Mouse (Mus musculus): ENCODE measurements around the gene Guk1.
"Not testable (repeated sequence)": the region's sequence is repeated elsewhere in the genome, so short reads cannot be mapped to it uniquely, and the experiment has no call there.

The Guk1 gene

DNA sequence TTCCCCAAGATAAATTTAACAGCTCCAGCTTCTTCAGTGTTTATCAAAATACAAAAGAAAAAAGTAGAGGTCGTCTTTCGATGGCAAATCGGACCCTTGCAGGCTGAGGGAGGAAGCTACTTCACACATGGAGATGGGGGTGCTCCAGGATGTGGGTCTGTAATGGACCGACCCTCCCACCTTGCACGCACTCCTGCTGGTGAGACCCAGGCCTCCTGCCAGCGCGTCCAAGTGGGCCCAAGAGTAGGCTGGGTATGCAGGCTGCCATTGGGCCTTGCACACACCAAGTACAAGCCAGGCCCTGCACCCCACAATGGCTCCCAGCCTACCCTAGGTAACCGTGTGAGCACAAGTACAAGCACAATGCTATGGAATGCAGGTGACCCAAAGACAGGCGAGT lies 19.5 kb upstream of the Guk1 start:
- DNase-seq (ENCODE audit: low spot score in 2 of 2): not testable (repeated sequence)

DNA sequence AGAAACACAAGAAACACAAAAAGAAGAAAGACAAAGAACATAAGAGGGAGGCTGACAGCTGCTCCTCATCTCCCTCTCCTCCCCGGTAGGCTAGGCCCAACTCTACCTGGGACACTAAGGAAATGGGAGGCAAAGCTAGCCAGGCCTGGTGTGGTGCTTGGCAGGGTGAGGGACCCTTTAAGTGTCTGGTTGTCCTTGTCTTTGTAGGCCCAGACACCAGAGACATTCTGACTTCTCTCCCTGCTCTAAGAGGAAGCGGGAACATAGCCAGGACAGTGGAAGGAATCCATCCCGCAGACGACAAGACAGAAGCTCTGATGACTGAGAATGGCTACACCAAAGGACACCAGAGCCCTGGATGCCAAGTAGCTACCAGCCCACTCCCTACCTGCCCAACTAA lies 18.0 kb upstream of the Guk1 start:
- DNase-seq (ENCODE audit: low spot score in 2 of 2): no peak

DNA sequence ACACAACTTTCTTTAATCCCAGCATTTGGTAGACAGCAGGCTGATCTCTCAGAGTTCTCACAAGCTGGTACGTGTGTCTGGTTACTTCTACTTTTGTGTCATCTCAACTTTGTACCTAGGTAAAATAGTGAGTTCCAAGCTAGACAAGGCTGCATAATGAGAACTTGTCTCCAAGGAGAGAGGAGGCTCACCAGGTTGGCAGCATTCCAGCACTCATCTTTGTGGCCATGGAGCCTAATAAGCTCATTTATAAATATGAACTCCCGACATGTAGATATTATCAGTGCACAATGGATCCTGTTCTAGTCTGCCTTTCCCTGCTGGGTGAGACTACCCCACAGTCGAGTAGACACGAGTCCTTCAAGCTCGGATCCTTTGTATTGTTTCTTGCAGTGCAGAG lies 17.6 kb upstream of the Guk1 start:
- DNase-seq (ENCODE audit: low spot score in 2 of 2): no peak

DNA sequence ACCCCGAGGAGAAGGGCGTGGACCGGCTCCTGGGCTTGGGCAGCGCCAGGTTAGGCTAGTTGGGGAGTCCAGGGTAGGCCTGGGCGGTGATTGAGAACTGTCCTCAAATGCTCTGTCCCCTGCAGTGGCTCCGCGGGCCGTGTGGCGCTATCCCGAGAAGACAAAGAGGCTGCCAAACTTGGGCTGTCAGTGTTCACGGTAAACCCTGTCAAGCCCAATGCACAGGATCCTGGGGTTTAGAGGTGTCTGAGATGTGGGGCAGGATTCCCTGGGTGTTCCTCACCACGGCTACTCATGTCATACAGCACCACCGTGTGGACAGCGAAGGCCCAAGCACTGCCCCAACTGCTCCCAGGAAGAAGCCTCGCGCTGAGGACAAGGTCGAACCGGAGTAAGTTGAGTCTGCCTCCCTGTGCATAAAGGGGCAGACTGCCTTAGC lies 17.0 kb upstream of the Guk1 start:
- DNase-seq (ENCODE audit: low spot score in 2 of 2): peak in 1 of 2 experiments; percentile 49

DNA sequence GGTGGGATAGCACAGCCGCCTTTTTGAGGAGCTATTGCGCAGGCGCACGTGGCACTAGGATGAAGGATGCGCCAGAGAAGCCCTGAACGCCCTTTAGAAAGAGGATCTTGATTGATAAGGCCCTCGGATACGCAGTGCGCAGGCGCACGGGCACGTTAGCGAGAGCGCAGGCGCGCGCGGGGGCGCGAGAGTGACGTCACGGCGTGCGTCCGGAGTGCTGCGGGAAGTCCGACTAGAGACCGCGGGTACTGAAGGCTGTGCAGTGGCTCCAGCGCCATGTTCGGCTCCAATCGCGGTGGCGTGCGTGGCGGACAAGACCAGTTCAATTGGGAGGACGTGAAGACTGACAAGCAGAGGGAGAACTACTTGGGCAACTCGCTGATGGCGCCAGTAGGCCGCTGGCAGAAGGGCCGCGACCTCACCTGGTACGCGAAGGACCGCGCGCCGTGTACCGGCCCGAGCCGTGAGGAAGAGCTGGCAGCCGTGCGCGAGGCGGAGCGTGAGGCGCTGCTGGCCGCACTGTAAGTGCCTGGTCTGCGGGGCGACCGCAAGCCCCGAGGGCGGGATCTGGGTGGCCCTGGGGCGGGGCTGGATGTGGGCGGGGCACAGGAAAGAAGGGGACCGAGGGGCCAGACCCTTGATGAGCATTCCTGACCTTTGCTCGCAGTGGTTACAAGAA lies 16.3 kb upstream of the Guk1 start, which contains the start of gene 2310033P09Rik:
2310033P09Rik (plus strand) TSS at position 169 of the 679 bp plus-strand sequence.
- peak; percentile 93 to 94 for DNase-seq (ENCODE audit: low spot score in 2 of 2)

- DNase-seq (ENCODE audit: low spot score in 2 of 2): peak; percentile 82 to 86
Observed at GRCm38 (mm10) chr11:59202081-59202995, 10.3 kb upstream of the Guk1 start, which contains the start of gene Mrpl55. Mrpl55 (plus strand) TSS chr11:59202486.

- DNase-seq (ENCODE audit: low spot score in 2 of 2): no peak
Observed at GRCm38 (mm10) chr11:59201216-59202002, 9.4 kb upstream of the Guk1 start.

- no peak for DNase-seq (ENCODE audit: low spot score in 2 of 2)
Observed at GRCm38 (mm10) chr11:59196230-59196629, 4.2 kb upstream of the Guk1 start.

GRCm38 (mm10) chr11:59191231-59192058 lies 567 bp downstream of the Guk1 start:
- DNase-seq (ENCODE audit: low spot score in 2 of 2): peak; percentile 86 to 87

DNA sequence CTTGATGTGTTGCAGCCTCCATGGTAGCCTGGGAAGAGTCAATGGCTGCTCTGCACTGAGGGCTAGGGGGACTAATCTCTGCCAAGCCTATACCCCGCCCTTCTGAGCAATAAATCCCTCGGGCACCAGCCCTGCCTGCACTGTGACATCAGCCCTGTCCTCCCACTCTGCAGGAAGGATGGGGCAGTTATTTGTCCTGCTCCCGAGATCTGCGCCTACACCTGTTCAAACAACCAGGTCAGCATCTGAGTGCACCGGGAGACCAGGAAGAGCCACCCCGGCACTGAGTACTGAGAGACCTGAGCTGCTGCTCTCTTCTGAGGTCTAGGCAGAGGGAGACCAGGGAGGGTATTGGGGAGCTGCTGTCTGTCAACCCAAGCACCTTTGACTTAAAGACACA lies 4.3 kb downstream of the Guk1 start:
- no peak for DNase-seq (ENCODE audit: low spot score in 2 of 2)

DNA sequence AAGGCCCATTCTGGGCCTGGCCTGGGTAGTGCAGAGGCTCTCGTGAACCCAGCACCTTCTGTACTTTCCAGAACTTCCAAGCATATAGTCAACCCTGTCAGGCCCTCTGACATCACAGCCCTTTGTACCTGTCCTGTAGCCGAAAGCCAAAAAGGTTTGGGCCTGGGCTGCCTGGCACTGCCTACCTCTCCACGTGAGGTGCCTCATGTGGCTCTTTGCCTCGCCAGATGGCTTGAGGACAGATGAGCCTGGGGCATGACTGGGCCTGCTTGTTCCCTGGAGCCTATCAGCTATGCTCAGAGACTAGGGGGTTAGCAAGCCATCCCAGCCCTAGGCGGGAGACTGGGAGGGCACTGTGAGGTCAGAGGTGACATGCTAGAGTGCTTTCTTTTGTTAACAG lies 6.5 kb downstream of the Guk1 start:
- DNase-seq (ENCODE audit: low spot score in 2 of 2): no peak

GRCm38 (mm10) chr11:59183821-59184220 lies 8.2 kb downstream of the Guk1 start:
- peak in 1 of 2 experiments; percentile 48 for DNase-seq (ENCODE audit: low spot score in 2 of 2)

DNA sequence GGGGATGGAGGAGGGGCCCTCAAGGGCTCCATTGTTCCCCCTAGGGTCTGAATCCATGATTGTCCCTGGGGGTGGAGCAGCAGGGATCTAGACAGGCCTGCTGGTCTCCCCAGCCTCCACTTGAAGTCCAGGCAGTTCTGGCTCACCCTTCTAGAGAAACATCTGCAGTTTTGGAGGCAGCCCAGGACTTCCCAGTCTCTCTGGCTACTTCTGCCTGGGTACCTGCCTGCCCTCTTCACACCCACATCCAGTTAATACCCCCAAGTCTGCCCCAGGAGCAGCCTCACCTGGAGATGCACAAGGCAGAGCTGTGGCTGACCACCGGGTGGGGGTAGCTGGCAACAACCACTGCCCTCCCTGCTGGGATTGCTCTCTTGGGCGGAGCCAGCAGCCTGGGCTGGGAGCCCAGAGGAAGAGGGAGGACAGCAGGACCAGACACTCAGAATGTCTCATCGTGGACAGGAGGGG lies 9.1 kb downstream of the Guk1 start, which contains the start of gene Gjc2:
Gjc2 (minus strand) TSS at position 350 of the 468 bp plus-strand sequence.
- no peak for DNase-seq (ENCODE audit: low spot score in 2 of 2)

GRCm38 (mm10) chr11:59176921-59177320 lies 15.1 kb downstream of the Guk1 start:
- DNase-seq (ENCODE audit: low spot score in 2 of 2): no peak

DNA sequence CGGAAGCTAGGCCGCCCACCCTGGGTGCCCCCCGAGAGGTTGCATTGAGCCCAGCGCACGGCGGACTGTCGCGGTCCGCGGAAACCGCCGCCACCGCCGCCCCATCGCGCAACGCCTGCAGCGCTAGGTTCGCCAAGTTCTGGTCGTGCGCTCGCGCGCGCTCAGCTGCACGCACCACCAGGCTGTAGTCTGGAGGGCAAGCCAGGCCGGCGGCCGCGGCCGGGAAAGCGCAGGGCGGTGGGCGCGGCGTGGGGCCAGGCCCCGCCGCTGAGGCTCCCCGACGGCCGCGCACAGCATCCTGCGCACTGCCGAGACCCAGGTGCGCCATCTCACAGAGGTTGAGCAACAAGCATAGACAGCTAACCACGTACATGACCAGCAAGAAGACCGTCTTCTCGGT lies 15.5 kb downstream of the Guk1 start:
- no peak for DNase-seq (ENCODE audit: low spot score in 2 of 2)

DNA sequence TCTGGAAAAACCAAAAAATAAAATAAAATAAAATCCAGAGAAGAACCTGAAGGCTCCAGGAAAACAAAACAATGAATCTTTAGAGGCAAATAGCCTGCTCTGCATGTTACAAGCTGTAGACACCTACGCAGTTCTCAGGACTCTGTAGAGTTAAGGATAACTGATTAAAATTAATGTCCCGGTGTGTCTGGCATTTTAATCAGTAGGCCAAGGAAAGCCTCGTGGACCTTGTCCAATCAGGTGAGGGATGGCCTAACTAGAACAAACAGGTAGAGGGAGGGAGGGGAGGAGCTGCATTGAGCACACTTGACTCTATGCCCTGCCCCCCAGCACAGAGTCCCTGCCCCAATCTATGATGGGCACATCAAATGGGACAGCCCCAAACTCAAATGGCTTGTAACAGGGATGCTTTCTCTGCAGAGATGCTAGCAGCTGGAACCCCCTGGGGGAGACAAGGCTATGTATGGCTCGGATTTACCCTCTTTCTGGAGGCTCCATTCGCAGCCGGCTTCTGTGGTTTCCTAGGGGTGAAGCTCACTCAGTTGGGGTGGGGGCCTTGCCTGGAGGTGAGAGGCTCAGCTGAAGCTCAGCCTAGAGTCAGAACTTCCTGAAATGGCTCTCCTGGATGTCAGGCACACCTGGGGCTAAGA lies 17.7 kb downstream of the Guk1 start:
- DNase-seq (ENCODE audit: low spot score in 2 of 2): no peak

DNA sequence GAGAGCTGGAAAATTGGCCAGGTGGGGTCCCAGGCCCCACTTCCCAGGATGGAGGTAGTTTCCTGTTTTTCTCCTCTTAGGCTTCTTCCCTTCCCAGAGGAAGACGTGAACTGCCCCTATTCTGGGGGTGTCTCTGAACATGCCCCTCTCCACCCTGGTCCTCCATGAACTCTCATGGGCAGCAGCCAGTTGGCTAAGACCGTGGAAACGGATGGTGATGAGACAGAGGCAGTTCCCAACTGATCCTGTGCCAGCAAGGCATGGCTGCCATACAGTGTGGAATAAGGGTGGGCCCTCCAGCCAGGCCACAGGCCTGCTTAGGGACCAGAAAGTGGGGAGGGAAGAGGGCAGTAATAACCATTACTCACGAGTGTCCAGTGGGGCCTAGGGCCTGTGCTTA lies 21.5 kb downstream of the Guk1 start:
- no peak for DNase-seq (ENCODE audit: low spot score in 2 of 2)

DNA sequence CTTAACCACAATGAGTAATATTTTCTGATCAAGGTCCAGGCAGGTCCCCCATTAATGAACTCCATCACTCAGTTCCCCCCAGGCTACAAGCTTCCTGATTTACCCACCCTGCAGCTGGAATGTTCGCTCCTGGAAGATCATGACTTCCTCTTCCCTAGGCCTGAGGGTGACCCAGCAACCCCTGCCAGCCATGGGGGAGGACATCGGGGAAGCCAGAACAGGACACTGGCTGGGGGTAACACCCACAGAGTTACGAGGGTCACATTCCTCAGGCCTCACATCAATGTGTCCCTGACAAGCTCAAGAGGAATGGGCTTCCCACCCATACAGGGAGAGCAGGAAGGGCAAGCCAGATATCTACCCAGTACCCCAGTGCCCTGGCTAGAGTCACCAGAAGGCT lies 22.2 kb downstream of the Guk1 start:
- DNase-seq (ENCODE audit: low spot score in 2 of 2): no peak

DNA sequence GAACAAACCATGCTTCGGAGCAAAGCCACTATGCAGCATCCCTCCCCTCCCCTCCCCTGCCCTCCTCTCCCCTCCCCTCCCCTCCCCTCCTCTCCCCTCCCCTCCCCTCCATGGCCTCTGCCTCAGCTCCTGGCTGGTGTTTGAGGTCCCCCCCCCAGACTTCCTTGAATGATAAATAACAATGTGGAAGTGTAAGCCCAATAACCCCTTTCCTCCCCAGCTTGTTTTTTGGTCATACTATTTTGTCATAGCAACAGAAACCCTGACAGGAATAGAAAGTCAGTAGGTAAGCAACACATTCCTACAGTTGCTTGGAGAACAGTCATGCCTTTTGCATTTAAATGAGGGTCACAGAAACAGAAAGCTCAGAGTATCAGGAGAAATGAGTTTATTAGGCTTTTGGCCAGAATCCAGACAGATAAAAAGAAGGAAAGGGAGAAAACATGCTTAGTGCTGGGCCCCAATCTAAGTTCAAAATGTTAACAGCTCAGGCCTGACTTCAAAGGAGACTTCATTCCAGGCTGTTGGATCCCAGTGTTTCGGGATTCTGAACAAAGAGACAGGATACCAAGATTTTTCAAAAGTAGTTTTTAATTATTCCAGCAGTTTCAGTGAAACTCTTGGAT lies 26.3 kb downstream of the Guk1 start:
- DNase-seq (ENCODE audit: low spot score in 2 of 2): no peak

DNA sequence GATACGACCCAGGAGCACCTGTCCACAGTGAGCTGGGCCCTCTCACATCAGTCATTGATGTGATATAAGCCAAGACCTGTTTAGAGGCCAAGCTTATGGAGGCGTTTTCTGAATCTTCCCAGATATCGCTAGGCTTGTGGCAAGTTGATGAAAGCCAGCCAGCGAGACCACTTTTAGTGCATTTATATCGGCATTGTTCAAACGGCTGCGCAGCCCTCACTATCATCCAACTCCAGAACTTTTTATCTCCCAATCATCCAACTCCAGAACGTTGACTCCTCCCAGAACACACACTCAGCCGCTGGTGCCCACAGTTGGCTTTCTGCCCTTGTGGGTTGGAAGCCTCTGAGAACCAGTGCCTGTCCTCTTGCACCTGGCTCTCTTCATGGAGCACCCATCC lies 27.6 kb downstream of the Guk1 start:
- DNase-seq (ENCODE audit: low spot score in 2 of 2): no peak
